Mouse (Mus musculus) kidney, embryonic 14.5 days (tissue): ENCODE measurements at regions not wholly inside any gene's neighbourhood (a gene's known extent, or its start where the extent isn't known, plus 50 kb on each side); places are given as distances from the start of the nearest gene placed in this dataset.

Source experiments
- ATAC-seq: fragments of 200-750 bp; cut with Nextera tagmentation; 2 replicates; pipeline ENCODE4 v1.8.0; 2017; ENCODE audit warnings: moderate number of reproducible peaks, mild to moderate bottlenecking, moderate TSS enrichment, moderate library complexity; ENCODE audit not compliant: low FRiP score, low TSS enrichment
- H3K27ac ChIP-seq: fragments of 300-500 bp; sonication (generic); 2 replicates; pipeline ENCODE4 v1.5.1; 2014; ENCODE audit warnings: low read depth, mild to moderate bottlenecking, low read length, moderate library complexity, mixed read lengths
- H3K27me3 ChIP-seq: fragments of 300-500 bp; sonication (generic); 2 replicates; pipeline ENCODE4 v1.6.1; 2014; ENCODE audit warnings: mild to moderate bottlenecking, low read length; ENCODE audit not compliant: control insufficient read depth, insufficient read depth
- H3K36me3 ChIP-seq: fragments of 300-500 bp; sonication (generic); 2 replicates; pipeline ENCODE4 v1.6.1; 2014; ENCODE audit warnings: low read length, mixed read lengths; ENCODE audit not compliant: control insufficient read depth, insufficient read depth
- H3K4me1 ChIP-seq: fragments of 300-500 bp; sonication (generic); 2 replicates; pipeline ENCODE4 v1.6.1; 2014; ENCODE audit warnings: low read length, mixed read lengths; ENCODE audit not compliant: control insufficient read depth, insufficient read depth
- H3K4me2 ChIP-seq: fragments of 300-500 bp; sonication (generic); replicated peaks from 2 replicates; pipeline ENCODE4 v1.6.1; 2014; ENCODE audit warnings: low read depth, mild to moderate bottlenecking, low read length
- H3K4me3 ChIP-seq: fragments of 300-500 bp; sonication (generic); 2 replicates; pipeline ENCODE4 v1.5.1; 2014; ENCODE audit warnings: mild to moderate bottlenecking, low read length
- H3K9ac ChIP-seq: fragments of 300-500 bp; sonication (generic); 2 replicates; pipeline ENCODE4 v1.6.1; 2014; ENCODE audit warnings: low read depth, mild to moderate bottlenecking, low read length, moderate library complexity
- H3K9me3 ChIP-seq: fragments of 300-500 bp; sonication (generic); 2 replicates; pipeline ENCODE4 v1.6.1; 2016; ENCODE audit warnings: low read length; ENCODE audit not compliant: control insufficient read depth
- WGBS: fragments of 180-500 bp; shearing (Covaris S2); extraction: QIAGEN DNeasy Blood & Tissue Kit; methylation state at CpG from one replicate; pipeline ENCODE4 v1.1.7; 2014; 5-methylcytosine and 5-hydroxymethylcytosine counted together

GRCm38 (mm10) chr5:74121861-74122630 lies 53.8 kb upstream of the Usp46 start:
- Histone ChIP-seq H3K27me3 (no peaks in the 10 kb centered on the region), H3K4me1 (peaks cover 3% of the 10 kb centered on the region; the same call in 1 of the 2 replicates), H3K4me2 (no peak overlapping the region), H3K36me3 (no peaks in the 10 kb centered on the region), H3K27ac (no peak overlapping the region), H3K9me3 (no peaks in the 10 kb centered on the region), H3K9ac (no peak overlapping the region), H3K4me3 (no peak overlapping the region)
- peak; percentile 71 for ATAC-seq
- WGBS: 32% methylated on average over 9 of the region's 9 CpGs

- H3K4me2 ChIP-seq: peak overlapping the region; percentile 30
- H3K27me3 ChIP-seq: no peaks in the 10 kb centered on the region
- no peaks in the 10 kb centered on the region for H3K9me3 ChIP-seq
- H3K9ac ChIP-seq: peak overlapping the region; percentile 34; the same call in 1 of the 2 replicates
- H3K36me3 ChIP-seq: no peaks in the 10 kb centered on the region
- peaks cover 3% of the 10 kb centered on the region; the same call in 1 of the 2 replicates for H3K4me1 ChIP-seq
- ATAC-seq: peak; percentile 91
- H3K27ac ChIP-seq: no peak overlapping the region
- H3K4me3 ChIP-seq: peak overlapping the region; percentile 25; the same call in 1 of the 2 replicates
- 65% methylated on average over 32 of the region's 32 CpGs for WGBS
Measured at GRCm38 (mm10) chr5:74126015-74126896, 58.0 kb upstream of the Usp46 start.

GRCm38 (mm10) chr5:74127518-74127917 lies 59.3 kb upstream of the Usp46 start:
- WGBS: 63% methylated on average over 6 of the region's 6 CpGs
- ATAC-seq: no peak
- Histone ChIP-seq H3K27ac (no peak overlapping the region), H3K4me3 (no peak overlapping the region), H3K27me3 (no peaks in the 10 kb centered on the region), H3K4me1 (no peaks in the 10 kb centered on the region; the same call in 1 of the 2 replicates), H3K9ac (no peak overlapping the region), H3K4me2 (no peak overlapping the region), H3K36me3 (no peaks in the 10 kb centered on the region), H3K9me3 (no peaks in the 10 kb centered on the region)

GRCm38 (mm10) chr5:74129636-74130035 lies 61.4 kb upstream of the Usp46 start:
- no peak for ATAC-seq
- H3K4me3 ChIP-seq: no peak overlapping the region
- H3K9ac ChIP-seq: no peak overlapping the region
- no peak overlapping the region for H3K4me2 ChIP-seq
- H3K27me3 ChIP-seq: no peaks in the 10 kb centered on the region
- no peaks in the 10 kb centered on the region for H3K4me1 ChIP-seq
- no peaks in the 10 kb centered on the region for H3K9me3 ChIP-seq
- no peak overlapping the region for H3K27ac ChIP-seq
- H3K36me3 ChIP-seq: no peaks in the 10 kb centered on the region

- Histone ChIP-seq H3K9me3 (no peaks in the 10 kb centered on the region), H3K4me1 (peaks cover 6% of the 10 kb centered on the region; the same call in 1 of the 2 replicates), H3K27me3 (no peaks in the 10 kb centered on the region), H3K27ac (no peak overlapping the region), H3K36me3 (no peaks in the 10 kb centered on the region), H3K9ac (no peak overlapping the region), H3K4me2 (no peak overlapping the region), H3K4me3 (no peak overlapping the region)
- 36% methylated on average over 8 of the region's 8 CpGs for WGBS
- ATAC-seq: no peak
Measured at GRCm38 (mm10) chr5:74132671-74133070, 62.4 kb upstream of the Rasl11b start.

- H3K4me2 ChIP-seq: no peak overlapping the region
- no peaks in the 10 kb centered on the region for H3K9me3 ChIP-seq
- H3K9ac ChIP-seq: no peak overlapping the region
- no peaks in the 10 kb centered on the region for H3K27me3 ChIP-seq
- H3K27ac ChIP-seq: peak overlapping the region; percentile 37
- no peak overlapping the region for H3K4me3 ChIP-seq
- 54% methylated on average over 5 of the region's 5 CpGs for WGBS
- no peak for ATAC-seq
- peaks cover 6% of the 10 kb centered on the region; the same call in 1 of the 2 replicates for H3K4me1 ChIP-seq
- H3K36me3 ChIP-seq: no peaks in the 10 kb centered on the region
Measured at GRCm38 (mm10) chr5:74136377-74136776, 58.7 kb upstream of the Rasl11b start.

GRCm38 (mm10) chr5:74136868-74137439 lies 58.1 kb upstream of the Rasl11b start:
- Histone ChIP-seq H3K4me1 (peaks cover 6% of the 10 kb centered on the region; the same call in 1 of the 2 replicates), H3K4me2 (no peak overlapping the region), H3K36me3 (no peaks in the 10 kb centered on the region), H3K27ac (peak overlapping the region; percentile 37; the same call in 1 of the 2 replicates), H3K27me3 (no peaks in the 10 kb centered on the region), H3K9ac (no peak overlapping the region), H3K4me3 (no peak overlapping the region), H3K9me3 (no peaks in the 10 kb centered on the region)
- no peak for ATAC-seq
- WGBS: 30% methylated on average over 5 of the region's 5 CpGs

- Histone ChIP-seq H3K9me3 (no peaks in the 10 kb centered on the region), H3K4me1 (no peaks in the 10 kb centered on the region), H3K9ac (no peak overlapping the region), H3K27me3 (no peaks in the 10 kb centered on the region), H3K4me3 (no peak overlapping the region), H3K4me2 (no peak overlapping the region), H3K36me3 (no peaks in the 10 kb centered on the region), H3K27ac (no peak overlapping the region)
- WGBS: 85% methylated on average over 4 of the region's 4 CpGs
- no peak for ATAC-seq
Measured at GRCm38 (mm10) chr5:74143994-74144393, 51.1 kb upstream of the Rasl11b start.
